Mouse (Mus musculus): ENCODE data around the gene Arid1b.
A peak's percentile ranks its signal among the peaks of the same experiment; 100 is the strongest.

Arid1b gene

GRCm38 (mm10) chr17:5314735-5315134 is 320.6 kb downstream of the Arid1b start:
- no peak for DNase-seq (ENCODE audit: inconsistent ontology term)

DNA sequence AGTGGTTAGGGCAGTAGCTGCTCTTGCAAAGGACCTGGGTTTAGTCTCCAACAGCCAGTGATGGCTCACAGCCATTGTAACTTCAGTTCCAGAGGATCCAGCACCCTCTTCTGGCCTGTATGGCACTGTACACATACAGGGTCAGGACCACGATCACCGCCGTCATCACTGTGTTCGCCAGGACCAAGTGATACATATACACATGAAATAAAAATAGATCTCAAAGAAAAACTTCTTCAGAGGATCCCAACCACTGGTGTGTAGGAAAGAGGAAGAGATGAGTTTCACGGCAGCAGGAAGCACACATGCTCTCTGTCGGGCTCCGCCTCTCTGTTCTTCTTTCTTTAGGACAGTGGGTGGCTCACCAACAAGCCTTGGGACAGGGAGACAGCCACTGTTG is 322.4 kb downstream of the Arid1b start:
- DNase-seq (ENCODE audit: inconsistent ontology term) = no peak

DNA sequence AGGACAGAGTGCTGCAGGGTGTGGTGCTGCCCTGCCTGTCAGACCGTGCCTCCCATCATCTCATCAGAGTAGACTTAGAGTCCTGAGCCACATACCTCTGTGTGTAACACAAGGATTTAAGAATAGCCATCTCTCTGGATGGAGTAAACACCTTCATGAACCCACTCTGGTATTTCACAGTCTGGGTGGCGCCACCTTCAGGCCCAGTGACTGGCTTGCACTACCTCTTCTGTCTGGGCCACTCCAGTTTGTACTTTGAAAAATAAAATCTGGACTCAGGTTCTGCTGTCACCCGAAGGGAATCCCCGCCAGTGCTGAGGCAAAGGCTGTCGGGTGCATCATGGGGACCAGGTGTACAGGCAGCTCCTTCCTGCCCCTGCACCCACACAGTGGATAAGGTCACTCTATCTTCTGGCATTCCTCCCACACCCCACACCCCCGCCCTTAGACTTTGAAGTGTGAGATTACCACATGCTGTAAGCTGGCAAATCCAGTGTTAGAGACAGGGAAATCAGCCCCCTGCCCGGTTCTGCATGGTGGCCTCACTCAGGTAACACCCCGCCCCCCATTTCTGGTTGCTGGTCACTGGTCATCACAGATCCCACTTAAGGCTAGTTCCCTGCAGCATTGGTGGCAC is 327.6 kb downstream of the Arid1b start:
- DNase-seq (ENCODE audit: inconsistent ontology term) = no peak

GRCm38 (mm10) chr17:5322594-5322993 is 328.5 kb downstream of the Arid1b start:
- DNase-seq (ENCODE audit: inconsistent ontology term) = no peak

- DNase-seq (ENCODE audit: inconsistent ontology term) = peak; percentile 37
Measured at GRCm38 (mm10) chr17:5323746-5324145, 329.6 kb downstream of the Arid1b start.

DNA sequence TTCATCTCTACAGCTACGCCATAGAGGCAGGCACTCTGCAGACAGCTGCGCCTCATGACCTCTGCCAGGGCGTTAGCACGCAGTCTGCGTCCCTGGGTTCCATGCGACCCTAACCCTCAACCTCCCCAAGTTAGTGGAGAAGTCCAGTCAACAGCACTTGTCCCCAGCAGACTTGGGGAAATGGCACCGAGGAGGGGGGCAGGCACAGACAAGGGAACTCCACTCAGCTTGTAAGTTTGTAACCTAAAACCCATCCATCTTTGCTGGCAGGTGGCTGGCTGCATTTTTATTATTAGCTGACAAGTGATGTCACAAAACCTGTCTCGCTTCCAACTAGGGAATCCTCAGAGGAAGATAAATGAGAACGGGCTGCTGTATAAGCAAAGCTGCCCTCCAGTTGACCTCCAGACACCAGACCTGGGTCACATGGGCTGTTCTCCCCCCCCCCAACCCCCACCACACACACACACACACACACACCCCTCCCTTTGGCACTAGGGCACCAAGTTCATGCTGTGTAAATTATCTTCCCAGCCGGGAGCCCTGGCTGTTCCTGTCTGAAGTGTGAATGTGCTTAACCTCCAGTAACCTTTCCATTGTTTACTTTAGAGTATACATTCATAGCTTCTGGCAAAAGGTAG is 330.2 kb downstream of the Arid1b start:
- DNase-seq (ENCODE audit: inconsistent ontology term) = peak; percentile 76

DNA sequence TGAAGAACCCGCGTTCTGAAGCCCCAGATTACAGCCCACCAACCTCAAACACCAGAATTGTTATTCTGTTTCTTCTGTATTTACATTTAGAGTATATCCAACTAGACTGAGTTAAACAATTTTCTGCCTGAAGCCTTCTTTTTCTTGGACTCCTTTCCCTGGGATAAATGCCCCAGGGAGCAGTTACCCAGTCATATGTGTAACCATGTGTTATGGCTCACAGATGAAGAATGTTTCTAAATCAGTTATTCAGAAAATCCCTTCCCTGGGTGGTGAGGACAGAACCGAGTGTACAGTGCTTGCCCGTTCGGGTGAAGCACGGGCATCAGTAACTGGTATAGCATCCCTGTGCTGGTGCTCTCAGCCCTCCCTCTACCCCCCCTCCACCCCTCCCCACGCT is 332.6 kb downstream of the Arid1b start:
- no peak for DNase-seq (ENCODE audit: inconsistent ontology term)

GRCm38 (mm10) chr17:5327480-5328180 is 333.5 kb downstream of the Arid1b start:
- DNase-seq (ENCODE audit: inconsistent ontology term) = no peak

GRCm38 (mm10) chr17:5329478-5329877 is 335.3 kb downstream of the Arid1b start:
- DNase-seq (ENCODE audit: inconsistent ontology term) = no peak

DNA sequence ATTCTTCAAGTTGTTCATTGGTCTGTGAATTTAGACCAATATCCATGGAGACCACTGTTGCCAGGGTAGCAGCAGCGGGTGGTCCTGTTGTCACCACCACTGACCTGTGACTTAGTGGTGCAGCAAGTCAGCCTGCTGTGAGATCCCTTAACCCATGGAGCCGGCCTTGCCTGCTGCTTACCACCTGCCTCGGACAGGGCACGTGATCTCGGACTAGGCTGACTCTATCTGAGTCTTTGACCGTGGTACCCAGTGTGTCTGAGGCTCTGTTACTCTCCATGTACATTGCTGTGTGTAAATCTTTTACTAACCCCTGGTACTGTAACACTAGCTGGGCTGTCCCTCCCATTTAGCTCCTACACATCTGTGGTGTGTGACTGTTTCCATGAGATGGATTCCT is 335.9 kb downstream of the Arid1b start:
- no peak for DNase-seq (ENCODE audit: inconsistent ontology term)

- DNase-seq (ENCODE audit: inconsistent ontology term) = no peak
Measured at GRCm38 (mm10) chr17:5330644-5331043, 336.5 kb downstream of the Arid1b start.

- no peak for DNase-seq (ENCODE audit: inconsistent ontology term)
Measured at GRCm38 (mm10) chr17:5331387-5331786, 337.3 kb downstream of the Arid1b start.

DNA sequence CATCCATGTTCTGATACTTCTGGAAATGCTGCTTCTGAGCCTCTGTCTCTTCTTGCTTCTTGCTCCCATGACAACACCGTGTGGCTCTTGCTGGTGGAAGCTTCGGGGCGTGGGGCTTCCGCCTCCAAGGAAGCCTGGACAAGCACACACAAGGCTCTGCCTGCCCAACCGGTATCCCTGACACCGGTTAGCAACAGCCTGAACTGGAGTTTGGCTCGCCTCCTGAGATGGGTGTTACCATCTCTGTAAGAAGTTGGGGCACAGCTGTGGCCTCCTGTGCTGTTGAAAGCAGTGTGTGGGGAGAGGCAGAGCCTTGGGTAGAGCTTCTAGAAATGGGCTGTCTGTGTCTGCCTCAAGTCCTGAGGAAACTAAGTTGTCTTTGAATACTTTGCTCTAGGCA is 340.4 kb downstream of the Arid1b start:
- DNase-seq (ENCODE audit: inconsistent ontology term) = no peak

DNA sequence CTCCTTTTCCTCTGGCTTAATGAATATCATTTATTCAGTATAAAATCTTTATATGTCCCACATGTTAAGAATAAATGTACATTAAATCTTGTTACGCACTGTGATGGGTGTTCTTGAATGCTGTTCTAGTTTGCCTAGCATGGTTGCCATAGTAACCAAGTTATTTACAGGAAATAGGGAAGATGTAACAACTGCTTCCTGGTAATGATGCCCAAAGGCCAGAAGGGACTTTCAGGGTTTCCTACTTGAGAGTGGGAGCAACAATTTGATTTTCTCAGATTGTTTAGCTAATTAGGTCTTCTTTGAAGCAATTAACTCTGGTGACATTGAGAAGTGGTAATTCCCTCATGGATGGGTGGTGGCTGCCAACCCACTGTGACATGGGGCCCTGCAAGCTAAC is 350.3 kb downstream of the Arid1b start:
- no peak for DNase-seq (ENCODE audit: inconsistent ontology term)

DNA sequence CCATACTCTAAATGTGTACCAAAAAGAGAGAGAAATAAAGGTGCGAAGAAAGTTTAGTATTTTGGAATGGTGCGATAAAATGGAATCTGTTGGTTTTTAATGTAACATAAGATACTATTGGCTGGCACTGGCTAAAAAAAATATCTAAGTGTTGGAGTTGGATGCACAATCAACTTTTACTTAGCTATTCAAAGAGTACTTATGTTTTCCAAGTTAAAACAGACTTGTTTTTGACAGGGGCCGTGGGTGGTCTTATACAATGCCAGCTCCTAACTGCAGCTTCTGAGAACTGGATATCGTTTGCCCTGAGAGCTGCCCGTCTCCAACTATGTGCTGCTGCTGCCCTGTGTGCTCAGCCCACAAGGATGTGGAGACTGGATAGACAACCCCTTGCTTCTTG is 351.7 kb downstream of the Arid1b start:
- DNase-seq (ENCODE audit: inconsistent ontology term) = no peak

- DNase-seq (ENCODE audit: inconsistent ontology term) = peak; percentile 81
Measured at GRCm38 (mm10) chr17:5352901-5353300, 358.8 kb downstream of the Arid1b start.

DNA sequence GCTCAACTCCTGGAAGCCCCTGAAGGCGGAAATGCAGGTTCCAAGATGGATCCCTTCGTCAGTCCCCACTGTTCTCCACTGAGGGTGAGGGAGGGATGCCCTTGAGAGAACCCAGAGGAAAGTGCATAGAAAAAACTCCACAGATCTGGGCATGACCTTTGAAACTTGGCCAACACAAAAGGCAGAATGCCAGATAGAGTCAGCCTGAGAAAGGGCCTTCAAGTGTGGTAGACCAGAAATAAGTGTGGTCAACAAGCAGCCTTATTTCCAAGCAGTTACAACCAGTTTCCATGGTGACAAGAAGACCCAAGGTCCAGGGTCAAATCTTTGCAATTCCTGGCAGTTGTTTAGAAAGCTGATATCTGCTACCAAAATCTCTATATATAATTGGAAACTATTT is 366.6 kb downstream of the Arid1b start:
- peak; percentile 67 for DNase-seq (ENCODE audit: inconsistent ontology term)

DNA sequence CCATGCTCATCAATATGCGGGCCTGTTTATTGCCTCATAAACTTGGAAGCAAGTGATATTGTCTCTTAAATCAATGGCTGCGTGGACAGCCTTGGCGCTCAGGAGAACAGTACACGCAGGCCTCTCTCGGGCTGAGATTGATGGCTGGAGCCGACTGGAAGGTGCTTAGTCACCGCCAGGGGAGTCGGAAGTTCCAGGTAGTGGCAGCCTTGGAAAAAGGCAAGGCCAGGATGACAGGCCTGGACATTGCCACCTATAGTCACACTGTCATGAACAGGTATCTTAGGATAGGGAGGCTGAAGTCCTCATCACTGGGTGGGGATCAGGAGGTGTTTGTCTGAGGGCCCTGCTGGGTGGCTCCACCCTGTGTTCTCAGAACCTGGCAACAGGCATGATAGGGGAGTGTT is 371.9 kb downstream of the Arid1b start:
- DNase-seq (ENCODE audit: inconsistent ontology term) = no peak

GRCm38 (mm10) chr17:5371032-5371431 is 376.9 kb downstream of the Arid1b start:
- DNase-seq (ENCODE audit: inconsistent ontology term) = no peak

DNA sequence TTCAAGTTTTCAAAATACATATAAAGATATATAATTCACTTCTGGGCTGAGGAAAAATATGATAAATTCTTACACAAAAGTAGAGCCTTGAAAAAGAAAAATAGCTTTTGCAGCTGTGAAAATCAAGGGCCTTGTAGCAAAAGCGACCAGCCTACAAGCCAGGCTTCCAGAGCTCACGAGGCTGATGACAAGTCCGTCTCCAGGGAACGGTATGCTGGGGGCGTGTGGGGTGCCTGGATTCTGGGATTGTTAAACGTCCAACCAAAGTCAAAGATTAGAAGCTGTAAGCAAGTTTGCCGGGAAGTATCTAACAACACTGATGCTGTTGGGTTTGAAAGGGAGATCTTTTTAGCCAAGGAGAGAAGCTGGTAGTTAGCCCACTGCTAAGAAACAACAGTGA is 377.4 kb downstream of the Arid1b start:
- DNase-seq (ENCODE audit: inconsistent ontology term) = no peak

GRCm38 (mm10) chr17:5372951-5373350 is 378.8 kb downstream of the Arid1b start:
- peak; percentile 66 for DNase-seq (ENCODE audit: inconsistent ontology term)

- no peak for DNase-seq (ENCODE audit: inconsistent ontology term)
Measured at GRCm38 (mm10) chr17:5377151-5377929, 383.2 kb downstream of the Arid1b start.

Measured in Muller cell, postnatal 12 days (primary cell).